Mouse (Mus musculus) small intestine, adult 2 months (tissue): Measurements from ENCODE around the gene Fam198b.

Source experiments
- CTCF ChIP-seq: fragments of 200-500 bp; IDR thresholded peaks from 2 replicates; pipeline ENCODE4 v1.5.1; 2012; ENCODE audit warnings: low read depth, mild to moderate bottlenecking, control low read depth, inconsistent platforms, low read length, moderate library complexity, mixed read lengths; ENCODE audit not compliant: insufficient replicate concordance, insufficient read length; ENCODE audit errors: extremely low read depth
- POLR2A ChIP-seq: fragments of 200-500 bp; IDR thresholded peaks from 2 replicates; pipeline ENCODE4 v1.6.1; 2012; ENCODE audit warnings: low read depth, mild to moderate bottlenecking, control low read depth, inconsistent platforms, low read length, moderate library complexity

DNA sequence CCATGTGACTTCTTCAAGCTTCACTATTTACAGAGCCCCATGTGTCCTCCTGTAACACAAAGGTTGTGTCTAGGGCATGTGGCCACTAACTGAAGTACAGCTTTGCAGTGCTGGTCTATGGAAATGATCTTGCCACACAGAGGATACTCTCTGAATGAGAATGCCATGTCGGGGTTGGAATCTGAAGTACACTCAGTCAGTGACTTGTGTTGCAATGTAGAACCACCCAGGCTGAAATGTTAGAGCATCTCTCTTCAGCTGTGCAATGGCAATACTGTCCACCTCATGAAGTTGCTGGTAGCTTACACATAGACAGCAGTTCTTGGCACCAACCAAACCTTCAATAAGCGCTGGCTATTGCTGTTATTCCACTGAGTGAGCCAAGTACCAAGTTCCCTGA is 3.6 kb downstream of the Fam198b start:
- TF ChIP-seq POLR2A (no peak), CTCF (no peak)
